Mouse (Mus musculus) bone marrow, adult 2 months (tissue): ENCODE measurements at regions not wholly inside any gene's neighbourhood (a gene's known extent, or its start where the extent isn't known, plus 50 kb on each side); places are given as distances from the start of the nearest gene placed in this dataset.

Experiments
- CTCF ChIP-seq: fragments of 200-500 bp; IDR thresholded peaks from 2 replicates; pipeline ENCODE4 v1.5.1; 2011; ENCODE audit warnings: low read length, control low read depth; ENCODE audit not compliant: control insufficient read depth, insufficient read depth
- POLR2A ChIP-seq: fragments of 200-500 bp; IDR thresholded peaks from 2 replicates; pipeline ENCODE4 v1.6.1; 2011; ENCODE audit warnings: low read depth, mild to moderate bottlenecking, control low read depth, low read length, borderline replicate concordance; ENCODE audit not compliant: control insufficient read depth

DNA sequence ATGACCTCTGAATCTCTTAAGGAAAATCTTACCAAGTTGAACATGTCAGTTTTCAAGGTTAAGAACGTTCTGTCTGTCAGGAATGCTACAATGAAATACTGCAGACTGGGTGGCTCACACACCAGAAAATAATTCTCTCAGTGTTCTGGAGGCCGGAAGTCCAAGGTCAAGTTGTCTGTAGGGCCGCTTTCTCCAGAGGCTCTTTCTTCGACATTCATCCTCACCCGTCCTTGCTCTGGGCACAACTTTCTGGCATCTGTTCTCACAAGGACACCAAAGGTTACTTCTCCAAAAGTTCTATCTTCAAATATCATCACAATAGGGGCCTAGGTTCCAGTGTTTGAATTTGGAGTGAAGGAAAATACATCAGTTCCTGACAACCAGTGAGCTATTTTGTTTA, 239.2 kb downstream of the Kcnrg start:
- no peak for TF ChIP-seq CTCF
- no peak for TF ChIP-seq POLR2A
